Mouse (Mus musculus) hindbrain, embryonic 16.5 days (tissue): ENCODE data around the gene Elf2. TPM values are rescaled to one million over a fixed set of nuclear protein-coding genes. Genes with fewer than 3 reads are reported as not detected.
A peak's percentile ranks its signal among the peaks of the same experiment; 100 is the strongest.

Experiments used
- ATAC-seq: fragments of 200-750 bp; cut with Nextera tagmentation; 2 replicates; pipeline ENCODE4 v1.8.0; 2017; ENCODE audit warnings: moderate TSS enrichment, moderate library complexity
- H3K27ac ChIP-seq: fragments of 300-500 bp; sonication (generic); 2 replicates; pipeline ENCODE4 v1.5.1; 2014; ENCODE audit warnings: low read depth, mild to moderate bottlenecking, control low read depth, low read length, moderate library complexity
- H3K27me3 ChIP-seq: fragments of 300-500 bp; sonication (generic); replicated peaks from 2 replicates; pipeline ENCODE4 v1.6.1; 2014; ENCODE audit warnings: low read length; ENCODE audit not compliant: control insufficient read depth, insufficient read depth
- H3K36me3 ChIP-seq: fragments of 300-500 bp; sonication (generic); 2 replicates; pipeline ENCODE4 v1.6.1; 2014; ENCODE audit warnings: mild to moderate bottlenecking, low read length, moderate library complexity, mixed read lengths; ENCODE audit not compliant: control insufficient read depth, insufficient read depth
- H3K4me1 ChIP-seq: fragments of 300-500 bp; sonication (generic); 2 replicates; pipeline ENCODE4 v1.6.1; 2014; ENCODE audit warnings: low read depth, low read length; ENCODE audit not compliant: control insufficient read depth, insufficient read depth
- H3K4me2 ChIP-seq: fragments of 300-500 bp; sonication (generic); 2 replicates; pipeline ENCODE4 v1.6.1; 2014; ENCODE audit warnings: mild to moderate bottlenecking, low read length, control low read depth, moderate library complexity
- H3K4me3 ChIP-seq: fragments of 300-500 bp; sonication (generic); 2 replicates; pipeline ENCODE4 v1.5.1; 2014; ENCODE audit warnings: mild to moderate bottlenecking, low read length, control low read depth, moderate library complexity
- H3K9ac ChIP-seq: fragments of 300-500 bp; sonication (generic); 2 replicates; pipeline ENCODE4 v1.6.1; 2014; ENCODE audit warnings: low read depth, mild to moderate bottlenecking, control low read depth, low read length, moderate library complexity
- H3K9me3 ChIP-seq: fragments of 300-500 bp; sonication (generic); 2 replicates; pipeline ENCODE4 v1.6.1; 2014; ENCODE audit warnings: mild to moderate bottlenecking, low read length, moderate library complexity; ENCODE audit not compliant: control insufficient read depth
- WGBS: fragments of 180-500 bp; shearing (Covaris S2); extraction: QIAGEN DNeasy Blood & Tissue Kit; methylation state at CpG from one replicate; pipeline ENCODE4 v1.1.7; 2014; 5-methylcytosine and 5-hydroxymethylcytosine counted together
- polyA plus RNA-seq: library from polyadenylated mRNA; unstranded; fragments of >200 nt; fragmentation: Nextera tagmentation; extraction: Ambion mirVana; gene quantifications from 2 replicates; pipeline ENCODE4 v1.2.1, GENCODE M21; 2015

Elf2 gene
- 30.2 and 31.4 TPM in 2 replicates for polyA plus RNA-seq

- no peaks in the 10 kb centered on the region for H3K9me3 ChIP-seq
- ATAC-seq: peak; percentile 80
- peaks cover 13% of the 10 kb centered on the region for H3K4me1 ChIP-seq
- H3K4me2 ChIP-seq: peak within 1 kb of the TSS; percentile 89
- peak within 1 kb of the TSS; percentile 86 for H3K9ac ChIP-seq
- WGBS: under 1% methylated on average over 79 of the region's 87 CpGs
- no peaks in the 10 kb centered on the region for H3K27me3 ChIP-seq
- H3K4me3 ChIP-seq: peak within 1 kb of the TSS; percentile 84
- H3K27ac ChIP-seq: peak within 1 kb of the TSS; percentile 95
- H3K36me3 ChIP-seq: no peaks in the 10 kb centered on the region
Measured at GRCm38 (mm10) chr3:51340552-51341267, at the start of gene Elf2. Gene Elf2, minus strand, starts transcription at chr3:51340663.

GRCm38 (mm10) chr3:51388904-51389303, 48.4 kb upstream of the Elf2 start:
- Histone ChIP-seq H3K4me3 (peak overlapping the region; percentile 27), H3K9ac (peak overlapping the region; percentile 46), H3K4me1 (peaks cover 5% of the 10 kb centered on the region)

GRCm38 (mm10) chr3:51387868-51388381, 47.5 kb upstream of the Elf2 start:
- Histone ChIP-seq H3K27ac (no peak overlapping the region), H3K4me2 (no peak overlapping the region)
- no peak for ATAC-seq

More at GRCm38 (mm10) chr3:51388904-51389303, 48.4 kb upstream of the Elf2 start:
- Histone ChIP-seq H3K27me3 (no peaks in the 10 kb centered on the region; the same call in 1 of the 2 replicates), H3K27ac (no peak overlapping the region), H3K36me3 (no peaks in the 10 kb centered on the region), H3K9me3 (no peaks in the 10 kb centered on the region), H3K4me2 (peak overlapping the region; percentile 47)
- peak; percentile 63; the same call in 1 of the 2 replicates for ATAC-seq
- 6% methylated on average over 13 of the region's 13 CpGs for WGBS

GRCm38 (mm10) chr3:51387134-51387451, 46.6 kb upstream of the Elf2 start:
- Histone ChIP-seq H3K27me3 (no peaks in the 10 kb centered on the region; the same call in 1 of the 2 replicates), H3K27ac (no peak overlapping the region), H3K4me2 (no peak overlapping the region), H3K9ac (no peak overlapping the region), H3K4me1 (peaks cover 5% of the 10 kb centered on the region), H3K36me3 (no peaks in the 10 kb centered on the region), H3K9me3 (no peaks in the 10 kb centered on the region), H3K4me3 (no peak overlapping the region)
- 71% methylated on average over 3 of the region's 3 CpGs for WGBS
- ATAC-seq: no peak

More at GRCm38 (mm10) chr3:51387868-51388381, 47.5 kb upstream of the Elf2 start:
- no peaks in the 10 kb centered on the region for H3K9me3 ChIP-seq
- no peak overlapping the region for H3K4me3 ChIP-seq
- H3K36me3 ChIP-seq: no peaks in the 10 kb centered on the region
- 60% methylated on average over 8 of the region's 8 CpGs for WGBS
- H3K27me3 ChIP-seq: no peaks in the 10 kb centered on the region; the same call in 1 of the 2 replicates
- H3K9ac ChIP-seq: no peak overlapping the region
- H3K4me1 ChIP-seq: peaks cover 5% of the 10 kb centered on the region

GRCm38 (mm10) chr3:51386441-51387133, 46.1 kb upstream of the Elf2 start:
- 46% methylated on average over 12 of the region's 12 CpGs for WGBS
- no peaks in the 10 kb centered on the region for H3K36me3 ChIP-seq

GRCm38 (mm10) chr3:51383409-51383808, 42.9 kb upstream of the Elf2 start:
- no peak overlapping the region for H3K27ac ChIP-seq
- H3K9ac ChIP-seq: no peak overlapping the region
- H3K4me1 ChIP-seq: no peaks in the 10 kb centered on the region
- H3K4me3 ChIP-seq: no peak overlapping the region
- no peaks in the 10 kb centered on the region for H3K9me3 ChIP-seq
- peak; percentile 67 for ATAC-seq
- WGBS: 53% methylated on average over 12 of the region's 12 CpGs
- no peak overlapping the region for H3K4me2 ChIP-seq
- H3K27me3 ChIP-seq: no peaks in the 10 kb centered on the region; the same call in 1 of the 2 replicates
- no peaks in the 10 kb centered on the region for H3K36me3 ChIP-seq

More at GRCm38 (mm10) chr3:51386441-51387133, 46.1 kb upstream of the Elf2 start:
- Histone ChIP-seq H3K9ac (no peak overlapping the region), H3K9me3 (no peaks in the 10 kb centered on the region), H3K4me1 (peaks cover 5% of the 10 kb centered on the region), H3K4me3 (no peak overlapping the region), H3K27me3 (no peaks in the 10 kb centered on the region; the same call in 1 of the 2 replicates), H3K4me2 (no peak overlapping the region), H3K27ac (no peak overlapping the region)
- peak; percentile 29; the same call in 1 of the 2 replicates for ATAC-seq

GRCm38 (mm10) chr3:51380660-51381014, 40.2 kb upstream of the Elf2 start:
- no peak overlapping the region for H3K4me3 ChIP-seq
- no peak overlapping the region for H3K9ac ChIP-seq
- H3K36me3 ChIP-seq: no peaks in the 10 kb centered on the region
- ATAC-seq: no peak
- H3K4me1 ChIP-seq: no peaks in the 10 kb centered on the region
- WGBS: 77% methylated on average over 2 of the region's 5 CpGs
- no peak overlapping the region for H3K4me2 ChIP-seq
- H3K27me3 ChIP-seq: no peaks in the 10 kb centered on the region
- no peaks in the 10 kb centered on the region for H3K9me3 ChIP-seq
- H3K27ac ChIP-seq: no peak overlapping the region

- 66% methylated on average over 5 of the region's 5 CpGs for WGBS
- no peaks in the 10 kb centered on the region for H3K9me3 ChIP-seq
- H3K36me3 ChIP-seq: no peaks in the 10 kb centered on the region
- H3K4me2 ChIP-seq: no peak overlapping the region
- ATAC-seq: no peak
- no peaks in the 10 kb centered on the region for H3K27me3 ChIP-seq
- no peaks in the 10 kb centered on the region for H3K4me1 ChIP-seq
- no peak overlapping the region for H3K4me3 ChIP-seq
- no peak overlapping the region for H3K9ac ChIP-seq
- H3K27ac ChIP-seq: no peak overlapping the region
Measured at GRCm38 (mm10) chr3:51379786-51380659, 39.6 kb upstream of the Elf2 start.
